Mouse (Mus musculus) brain, embryonic 14.5 days (tissue): ENCODE data around the gene Cadps2. TPM values are rescaled to one million over a fixed set of nuclear protein-coding genes. Genes with fewer than 3 reads are reported as not detected.

Experiments
- DNase-seq: peaks from one replicate; pipeline ENCODE4 v3.0.0-alpha.2; 2011; ENCODE audit warnings: low read depth
- CTCF ChIP-seq: fragments of 200-500 bp; IDR thresholded peaks from 2 replicates; pipeline ENCODE4 v1.5.1; 2012; ENCODE audit warnings: inconsistent platforms, mild to moderate bottlenecking, moderate library complexity, borderline replicate concordance; ENCODE audit not compliant: insufficient read depth, insufficient read length; ENCODE audit errors: extremely low read depth
- POLR2A ChIP-seq: fragments of 200-500 bp; IDR thresholded peaks from 2 replicates; pipeline ENCODE4 v1.6.1; 2012; ENCODE audit warnings: mild to moderate bottlenecking, inconsistent platforms, borderline replicate concordance; ENCODE audit not compliant: poor library complexity, insufficient read depth, insufficient read length, severe bottlenecking; ENCODE audit errors: extremely low read depth
- polyA plus RNA-seq: library from polyadenylated mRNA; depleted of rRNA; stranded (reverse); fragments of >200 nt; gene quantifications from 2 replicates; pipeline ENCODE4 v1.2.3, GENCODE M21; 2012; rRNA removed

Cadps2 gene
- polyA plus RNA-seq: 5.3 and 7.7 TPM in 2 replicates

GRCm38 (mm10) chr6:23839009-23839811 lies at the start of gene Cadps2:
Cadps2 (minus strand) TSS chr6:23839421.
- peak; percentile 55 for DNase-seq
- TF ChIP-seq CTCF: no peak
- no peak for TF ChIP-seq POLR2A

- TF ChIP-seq CTCF (peak; percentile 62; the same call in 1 of the 2 replicates), POLR2A (no peak)
- peak; percentile 62 for DNase-seq
Measured at GRCm38 (mm10) chr6:23886418-23886817, 47.2 kb upstream of the Cadps2 start.

GRCm38 (mm10) chr6:23876765-23877408 lies 37.7 kb upstream of the Cadps2 start:
- TF ChIP-seq CTCF (no peak), POLR2A (no peak)
- DNase-seq: peak; percentile 90

- peak; percentile 84 for DNase-seq
- no peak for TF ChIP-seq POLR2A
- no peak for TF ChIP-seq CTCF
Measured at GRCm38 (mm10) chr6:23876363-23876762, 37.1 kb upstream of the Cadps2 start.

- no peak for DNase-seq
- no peak for TF ChIP-seq POLR2A
- no peak for TF ChIP-seq CTCF
Measured at GRCm38 (mm10) chr6:23873812-23874211, 34.6 kb upstream of the Cadps2 start.

- no peak for DNase-seq
- TF ChIP-seq CTCF: no peak
- TF ChIP-seq POLR2A: no peak
Measured at GRCm38 (mm10) chr6:23873231-23873630, 34.0 kb upstream of the Cadps2 start.

- no peak for DNase-seq
- no peak for TF ChIP-seq CTCF
- no peak for TF ChIP-seq POLR2A
Measured at GRCm38 (mm10) chr6:23869971-23870370, 30.8 kb upstream of the Cadps2 start.

GRCm38 (mm10) chr6:23866298-23866697 lies 27.1 kb upstream of the Cadps2 start:
- TF ChIP-seq POLR2A (no peak), CTCF (no peak)
- no peak for DNase-seq

GRCm38 (mm10) chr6:23853464-23853863 lies 14.2 kb upstream of the Cadps2 start:
- TF ChIP-seq CTCF: no peak
- TF ChIP-seq POLR2A: no peak
- DNase-seq: no peak

- TF ChIP-seq POLR2A (no peak), CTCF (peak; percentile 16; the same call in 1 of the 2 replicates)
- DNase-seq: peak; percentile 63
Measured at GRCm38 (mm10) chr6:23840001-23840400, 780 bp upstream of the Cadps2 start.

- DNase-seq: peak; percentile 45
Measured at GRCm38 (mm10) chr6:23838401-23839008, 716 bp downstream of the Cadps2 start.

More at GRCm38 (mm10) chr6:23838401-23839008, 716 bp downstream of the Cadps2 start:
- TF ChIP-seq CTCF (no peak), POLR2A (no peak)
